Mouse (Mus musculus) heart, adult 2 months (tissue): ENCODE measurements at regions not wholly inside any gene's neighbourhood (a gene's known extent, or its start where the extent isn't known, plus 50 kb on each side); places are given as distances from the start of the nearest gene placed in this dataset.

Source experiments
- CTCF ChIP-seq: fragments of 200-600 bp; IDR thresholded peaks from 2 replicates; pipeline ENCODE4 v1.8.1; 2022; ENCODE audit warnings: antibody characterized with exemption, mild to moderate bottlenecking, moderate library complexity
- EP300 ChIP-seq: fragments of 200-500 bp; IDR thresholded peaks from 2 replicates; pipeline ENCODE4 v1.6.1; 2011; ENCODE audit warnings: low read depth, low read length, control low read depth; ENCODE audit not compliant: insufficient read depth
- POLR2A ChIP-seq: fragments of 200-500 bp; IDR thresholded peaks from 2 replicates; pipeline ENCODE4 v1.6.1; 2011; ENCODE audit warnings: mild to moderate bottlenecking, low read depth, low read length, control low read depth; ENCODE audit not compliant: insufficient read depth

DNA sequence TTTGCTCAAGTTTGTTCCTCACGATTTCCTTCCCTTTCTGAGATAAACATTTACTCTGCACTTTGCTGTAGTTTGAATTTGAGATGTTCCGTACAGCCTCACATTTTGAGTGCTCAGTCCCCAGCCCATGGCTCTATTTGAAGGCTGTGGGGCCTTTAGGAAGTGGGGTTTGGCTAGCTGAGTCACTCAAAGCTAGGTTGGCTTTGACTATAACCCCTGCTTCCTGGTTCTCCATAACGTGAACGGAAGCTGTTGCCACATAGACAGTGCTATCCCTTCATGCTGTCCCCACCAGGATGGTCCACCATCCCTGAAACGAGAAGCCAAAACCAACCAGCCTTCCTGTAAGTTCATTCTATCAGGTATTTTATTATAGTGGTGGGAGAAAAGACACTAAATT lies 111.1 kb downstream of the Evx1 start:
- TF ChIP-seq CTCF: no peak
- TF ChIP-seq POLR2A: no peak
- no peak for TF ChIP-seq EP300
